Mouse (Mus musculus) monocyte, adult 2 months (primary cell): ENCODE data around the gene Sparcl1.

Experiments used
- DNase-seq, 2 experiments: peaks; one replicate each; pipeline ENCODE4 v3.0.0; 2022; ENCODE audit warnings: low spot score in 2 of 2, low read depth in 1 of 2

The Sparcl1 gene

DNA sequence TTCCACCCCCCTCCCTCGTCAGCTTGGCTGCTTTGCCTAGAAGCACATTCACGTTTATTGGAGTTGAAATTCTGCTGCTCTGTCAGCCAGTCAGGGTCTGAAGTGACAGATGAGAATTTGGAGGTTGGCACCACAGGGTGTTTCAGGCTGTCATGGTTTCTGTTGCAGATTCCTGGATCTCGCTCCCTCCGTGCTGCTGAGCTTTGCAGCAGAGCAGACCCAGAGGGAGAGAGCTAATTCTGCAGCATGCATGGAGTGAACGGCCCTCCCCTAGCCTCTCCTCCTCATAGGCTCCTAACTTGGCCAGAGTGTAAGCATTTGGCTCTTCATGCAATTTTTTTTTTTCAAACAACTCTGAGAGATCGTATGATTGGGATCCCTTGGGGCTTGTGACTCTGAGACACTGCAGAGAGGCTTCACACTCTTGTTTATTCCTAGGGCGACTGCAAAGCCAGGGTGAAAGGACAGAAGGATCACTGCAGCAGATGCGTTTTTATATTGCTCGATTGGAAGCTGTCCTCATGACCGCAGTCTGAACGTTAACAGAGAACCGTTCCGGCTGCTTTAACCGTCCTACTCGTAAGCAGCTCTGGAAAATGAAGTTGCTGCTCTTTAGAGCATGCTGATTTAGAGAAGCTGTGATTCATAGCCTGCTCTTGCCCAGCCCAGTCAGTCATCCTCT, at the start of gene Sparcl1:
Gene Sparcl1 (minus strand): TSS at position 243 of the 682 bp plus-strand sequence.
- DNase-seq, result no peak

DNA sequence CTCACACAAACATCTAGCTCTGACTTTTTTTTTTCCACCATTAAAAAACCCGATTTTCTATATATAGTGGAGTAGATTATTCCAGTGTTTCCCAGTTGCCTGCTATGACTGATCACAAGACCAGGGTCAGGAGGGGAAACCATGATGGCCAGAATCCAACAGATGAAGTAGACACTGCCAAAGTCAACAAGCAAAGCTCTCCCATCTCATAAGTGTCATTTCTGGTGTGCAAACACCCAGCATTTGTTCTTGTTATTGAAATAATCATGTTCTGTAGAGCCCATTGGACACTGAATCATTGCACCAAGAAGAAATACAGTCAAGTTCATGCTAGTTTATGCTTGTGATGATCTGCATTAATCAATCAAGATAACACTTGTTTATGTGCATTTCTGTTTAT, 47.9 kb upstream of the Sparcl1 start:
- DNase-seq, result no peak

DNA sequence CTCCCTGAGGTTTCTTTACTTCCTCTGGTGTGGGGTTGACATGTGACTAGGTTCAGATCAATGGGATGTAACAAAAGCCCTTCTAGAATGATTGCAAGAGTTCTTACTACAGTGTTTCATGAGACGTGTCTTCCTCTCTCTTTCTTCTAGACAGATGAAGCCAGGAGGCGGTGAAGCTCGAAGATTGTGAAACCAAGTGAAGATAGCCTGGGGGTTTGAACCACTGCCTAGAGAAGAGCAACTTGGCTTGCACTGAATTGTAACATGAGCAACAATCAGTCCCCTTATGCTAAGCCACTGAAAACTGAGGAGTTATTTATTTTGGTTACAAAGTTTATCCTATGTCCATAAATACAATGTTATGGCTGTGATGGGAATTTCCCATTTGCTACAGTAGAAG, 47.0 kb upstream of the Sparcl1 start:
- no peak for DNase-seq

DNA sequence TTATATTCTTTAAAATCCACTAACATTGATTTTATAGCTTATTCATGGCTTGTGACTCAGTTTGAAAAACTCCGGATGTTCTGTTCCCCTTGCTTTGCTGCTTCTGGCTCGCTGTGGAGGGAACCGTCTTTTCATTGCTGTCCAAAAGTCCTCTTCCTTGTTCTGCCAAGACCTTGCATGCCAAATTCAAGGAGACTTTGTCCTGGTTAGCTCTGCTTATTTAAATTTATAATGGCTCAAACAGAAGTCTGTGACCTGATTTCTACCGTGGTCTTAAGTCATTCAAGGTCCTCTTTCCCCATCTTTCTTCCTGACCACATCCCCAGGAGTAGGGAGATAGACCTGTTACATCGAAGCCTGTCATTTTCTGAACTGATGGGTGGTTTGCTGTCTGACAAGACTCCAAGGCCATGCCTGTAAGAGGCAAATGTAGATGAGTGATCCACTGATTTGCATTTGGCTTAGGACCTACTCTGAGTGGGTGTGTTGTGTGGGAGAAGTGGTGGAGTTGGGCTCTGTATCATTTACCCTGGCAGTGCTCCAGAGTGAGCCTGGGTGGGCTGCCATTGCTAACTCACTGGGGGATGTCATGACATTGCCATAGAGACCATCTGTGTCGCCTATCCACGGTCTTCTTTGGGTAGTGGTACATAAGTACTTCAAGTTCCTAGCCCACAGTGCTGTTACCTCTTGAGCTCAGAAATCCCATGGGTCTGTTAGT, 45.0 kb upstream of the Sparcl1 start:
- no peak for DNase-seq

DNA sequence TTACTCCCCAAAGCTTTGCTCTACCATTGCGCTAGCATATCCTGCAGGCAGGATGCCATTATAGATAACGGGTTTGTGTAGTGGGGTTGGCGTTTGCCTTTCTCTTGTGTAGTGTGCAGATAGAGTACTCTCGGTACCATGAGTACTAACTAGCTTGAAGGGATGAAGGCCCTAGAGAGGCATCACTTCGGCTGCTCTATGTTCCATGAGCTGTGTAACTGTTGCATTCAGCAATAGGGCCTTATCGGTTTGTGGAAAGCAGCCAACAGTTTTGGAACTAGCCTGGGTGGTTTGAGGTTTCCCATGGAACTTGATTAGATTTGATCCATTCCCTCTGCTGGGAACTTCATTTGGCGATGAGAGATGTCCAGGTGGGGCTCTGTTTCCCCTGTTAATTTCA, 44.2 kb upstream of the Sparcl1 start:
- DNase-seq, result no peak

DNA sequence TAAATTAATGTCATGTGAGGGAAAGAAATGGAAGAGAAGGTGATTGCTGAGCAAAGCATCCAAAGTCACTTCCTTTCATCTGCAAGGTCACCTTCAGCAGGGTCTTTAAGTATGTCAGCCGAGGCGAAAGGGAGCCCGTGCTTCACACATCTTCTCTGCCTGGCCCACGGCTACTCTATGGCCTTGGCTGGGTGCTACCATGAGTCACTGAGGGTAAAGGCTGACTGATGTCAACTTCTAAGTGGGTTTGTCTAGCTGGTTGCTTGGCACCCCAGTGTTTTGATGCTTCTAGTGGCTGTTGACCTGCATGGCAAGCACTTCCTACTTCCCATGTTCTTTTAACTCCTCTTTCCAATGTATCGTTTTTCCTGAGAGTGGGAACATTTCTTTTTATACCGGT, 36.7 kb upstream of the Sparcl1 start:
- no peak for DNase-seq

DNA sequence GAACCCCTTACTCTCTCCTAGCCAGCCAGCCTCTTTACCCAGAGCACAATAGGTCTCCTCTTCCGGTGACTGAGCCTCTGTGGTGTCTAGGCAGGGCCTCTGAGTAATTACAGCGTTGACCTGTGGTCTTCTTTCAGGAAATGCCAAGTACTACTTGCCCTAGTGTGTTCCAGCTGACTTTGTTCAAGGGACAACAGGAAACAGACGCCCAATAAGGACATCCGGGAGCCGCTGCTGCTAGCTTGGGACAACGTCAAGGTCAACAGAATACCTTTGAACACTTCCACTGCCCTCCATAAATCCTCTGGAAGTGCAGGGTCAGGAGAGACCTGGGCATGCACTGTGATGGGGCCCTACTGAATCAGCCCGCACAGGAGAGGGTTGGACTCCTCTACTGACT, 35.8 kb upstream of the Sparcl1 start:
- DNase-seq, result no peak

DNA sequence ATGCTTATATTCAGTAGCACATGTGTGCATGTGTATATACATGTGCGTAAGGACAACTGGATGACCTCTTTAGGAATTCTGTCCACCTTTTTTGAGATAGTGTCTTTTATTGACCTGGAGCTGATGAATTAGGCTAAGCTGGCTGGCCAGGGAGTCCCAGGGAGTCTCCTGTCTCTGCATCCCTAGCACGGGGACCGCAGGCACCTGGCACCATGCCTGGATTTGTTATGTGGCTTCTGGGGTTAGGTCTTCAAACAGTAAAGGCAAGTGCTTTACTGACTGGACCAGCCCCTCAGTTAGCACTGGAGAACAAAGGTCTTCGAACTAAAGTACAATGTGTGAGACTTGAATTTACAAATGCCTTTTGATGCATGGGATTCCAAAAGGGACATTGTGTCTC, 30.5 kb upstream of the Sparcl1 start:
- no peak for DNase-seq

DNA sequence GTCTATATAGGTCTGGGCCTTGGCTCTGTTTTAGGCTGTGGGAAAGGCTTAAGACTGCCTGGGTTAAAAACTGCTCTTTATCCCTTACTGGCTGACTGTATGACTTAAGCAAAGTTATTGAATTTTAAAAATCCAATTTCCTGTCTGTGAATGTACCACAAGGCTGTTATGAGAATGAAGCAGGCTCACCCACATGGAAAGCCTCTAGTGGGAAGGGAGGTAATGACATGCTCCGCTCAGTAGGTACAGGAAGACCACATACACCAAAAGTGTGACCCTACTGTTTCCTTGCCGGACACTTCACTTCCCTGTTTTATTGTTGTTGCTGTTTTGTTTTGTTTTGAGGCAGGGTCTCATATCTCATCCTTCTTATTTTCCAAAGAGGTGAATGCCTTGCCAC, 27.5 kb upstream of the Sparcl1 start:
- no peak for DNase-seq

DNA sequence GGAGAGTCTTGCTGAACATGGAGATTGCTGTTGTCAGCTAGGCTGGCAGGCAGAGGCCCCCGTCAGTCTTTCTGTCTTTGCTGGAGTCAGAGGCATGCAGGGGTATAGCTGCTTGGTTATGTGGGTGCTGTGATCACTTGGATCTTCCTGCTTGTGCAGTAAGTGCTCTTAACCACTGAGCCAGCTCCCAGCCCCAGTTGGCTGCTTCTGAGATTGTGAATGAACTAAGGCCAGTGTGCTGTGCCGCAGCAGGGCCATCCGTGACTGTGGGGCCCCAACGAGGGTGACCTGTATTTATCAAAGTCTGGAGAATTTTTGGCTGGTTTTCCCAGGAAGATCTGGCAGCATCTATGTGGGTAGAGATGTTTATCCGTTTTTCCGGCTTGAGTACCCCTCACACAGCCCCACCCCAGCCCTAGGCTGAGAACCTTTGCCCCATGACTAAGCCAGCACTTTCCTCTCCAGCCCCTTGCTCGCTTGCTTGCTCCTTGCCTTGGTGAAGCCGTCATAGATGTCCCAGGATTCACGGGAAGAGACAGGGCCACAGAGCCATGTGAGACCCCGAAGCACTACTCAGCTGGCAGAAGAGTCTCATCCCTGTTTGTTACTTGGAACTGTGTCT, 24.5 kb upstream of the Sparcl1 start:
- DNase-seq, result no peak

DNA sequence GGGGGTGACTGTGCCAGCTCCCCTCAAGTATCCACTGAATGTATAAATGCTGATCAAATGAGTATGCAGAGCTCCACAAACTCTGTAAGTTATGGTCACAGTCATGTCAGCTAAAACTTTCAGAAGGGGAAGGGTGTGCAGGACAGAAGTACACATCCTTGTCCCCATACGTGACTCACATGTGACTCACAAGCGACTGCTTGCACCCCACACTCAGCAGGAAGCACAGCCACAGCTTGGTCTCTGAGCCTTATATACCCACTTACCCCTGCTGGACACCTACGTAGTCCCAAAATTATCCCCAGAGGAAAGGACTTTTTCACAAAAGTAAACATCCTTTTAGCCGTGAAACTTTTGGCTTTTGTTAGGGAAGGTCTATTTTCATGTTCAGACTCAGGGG, 20.2 kb upstream of the Sparcl1 start:
- DNase-seq, result no peak

DNA sequence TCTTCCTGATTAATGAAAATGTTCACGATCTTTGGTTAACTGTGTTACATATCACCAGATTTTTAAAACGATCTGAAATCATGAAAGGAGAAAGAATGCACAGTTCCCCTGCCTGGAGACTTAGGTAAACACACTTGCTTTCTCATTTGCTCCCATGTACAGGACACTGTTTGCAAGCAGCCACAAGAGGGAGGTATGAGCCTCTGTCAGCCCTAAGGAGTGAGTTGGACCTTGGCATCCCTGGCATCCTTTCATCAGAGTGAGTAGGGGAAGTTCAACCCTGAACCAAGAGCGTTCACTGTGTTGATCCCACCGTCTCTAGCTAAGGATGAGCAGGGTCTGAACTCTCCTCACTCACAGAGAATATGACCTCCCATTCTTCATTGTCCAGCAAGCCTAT, 18.0 kb upstream of the Sparcl1 start:
- DNase-seq, result no peak

DNA sequence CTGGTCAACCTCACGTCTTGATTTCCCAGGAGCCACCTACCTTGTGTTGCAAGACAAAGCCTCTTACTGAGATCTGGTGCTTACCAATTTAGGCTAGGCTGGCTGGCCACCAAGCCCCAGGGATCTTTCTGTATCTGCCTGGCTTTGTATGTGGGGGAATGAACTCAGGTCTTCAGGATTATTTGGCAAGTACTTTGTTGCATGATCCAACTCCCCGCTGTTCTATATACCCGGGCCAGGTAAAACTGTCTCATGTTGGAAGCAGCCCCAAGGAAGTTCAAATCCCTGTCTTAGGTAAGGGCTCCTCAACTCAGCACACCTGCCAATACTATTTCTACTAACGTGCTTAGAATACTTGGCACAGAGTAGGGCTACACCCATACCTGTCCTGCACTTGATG, 17.4 kb upstream of the Sparcl1 start:
- DNase-seq, result no peak

DNA sequence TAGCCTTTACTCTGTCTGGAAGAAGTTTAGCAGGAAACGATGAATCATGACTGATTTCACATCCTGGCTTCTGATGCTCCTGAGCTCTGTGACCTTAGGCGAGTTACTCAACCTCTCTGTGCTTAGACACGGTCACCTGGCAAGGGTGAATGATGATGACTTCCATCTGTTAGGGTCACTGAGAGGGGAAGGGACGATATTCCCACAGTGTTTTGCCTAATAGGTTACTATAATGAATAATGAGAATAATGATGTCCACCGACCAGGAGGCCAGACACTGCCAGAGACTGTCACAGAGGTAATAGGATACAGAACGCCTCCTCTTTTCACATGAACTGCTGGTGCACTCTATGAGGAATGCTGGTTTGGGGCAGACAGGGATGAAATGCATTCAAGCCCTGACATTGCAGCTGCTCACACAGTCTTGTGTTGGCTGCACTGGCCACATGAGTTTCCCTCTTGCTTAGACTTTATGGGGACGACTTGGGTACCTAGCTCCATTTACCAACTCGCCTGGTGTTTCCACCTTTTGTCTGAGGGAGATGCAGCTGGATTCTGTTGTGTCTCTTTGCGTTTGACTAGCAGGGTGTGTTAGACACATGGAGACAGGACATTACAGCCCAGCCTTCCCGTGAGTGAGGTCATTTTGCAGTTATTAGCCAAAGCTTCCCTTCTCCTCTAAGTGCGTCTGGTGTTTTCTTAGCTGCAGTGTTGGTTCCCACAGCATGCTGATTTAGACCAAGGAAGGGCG, 14.9 kb upstream of the Sparcl1 start:
- DNase-seq, result no peak

DNA sequence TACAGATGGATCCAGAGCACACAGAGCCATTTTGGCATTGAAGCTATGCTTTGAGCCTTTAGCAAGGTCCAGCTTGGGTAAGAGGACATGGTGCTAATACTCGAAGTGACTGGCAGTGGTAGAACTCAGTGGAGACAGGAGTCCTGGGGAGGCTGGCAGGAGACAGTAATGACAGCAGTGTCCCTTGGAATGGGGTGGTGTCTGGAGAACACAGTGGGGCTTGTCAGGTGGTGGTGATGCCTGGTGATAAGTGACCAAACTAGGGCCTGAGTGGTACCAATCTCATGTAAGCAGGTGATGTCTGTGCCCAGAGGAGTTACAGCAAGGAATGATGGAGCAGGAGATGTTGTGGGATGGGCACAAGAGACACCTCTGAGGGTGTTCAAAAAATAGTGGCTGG, 13.8 kb upstream of the Sparcl1 start:
- no peak for DNase-seq

DNA sequence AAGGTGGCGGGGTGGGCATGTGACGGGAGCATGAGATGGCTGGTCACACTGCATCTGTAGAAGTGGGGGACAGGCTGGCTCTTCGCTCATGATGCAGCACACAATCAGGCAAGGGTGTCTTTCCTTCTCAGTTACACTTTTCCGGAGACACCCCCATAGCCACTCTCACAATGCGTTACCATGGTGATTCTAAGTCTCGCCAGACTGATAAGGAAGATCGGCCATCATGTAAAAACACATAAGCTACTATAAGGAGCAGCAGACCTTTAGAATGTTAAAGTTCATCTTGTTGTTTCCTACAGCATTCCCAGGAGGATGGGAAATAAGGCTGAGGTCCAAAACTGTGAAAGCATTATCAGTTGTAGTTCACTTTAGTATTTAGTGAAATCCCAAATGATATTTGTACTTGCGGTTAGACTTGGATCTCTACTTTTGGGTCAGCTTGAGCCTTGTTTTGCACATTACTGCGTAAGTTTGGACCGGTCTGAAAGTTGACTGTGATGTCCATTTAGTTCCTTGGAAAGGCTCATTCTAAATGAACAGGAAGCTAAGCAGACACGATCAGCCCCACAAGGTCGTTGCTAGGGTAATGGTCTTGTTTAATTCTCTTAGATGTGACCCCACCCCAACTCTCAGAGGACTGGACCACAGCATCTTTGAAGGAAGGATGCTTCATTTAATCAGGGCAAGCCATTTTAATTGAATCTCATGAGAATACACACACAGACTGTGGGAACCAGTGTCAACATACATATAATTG, 13.2 kb upstream of the Sparcl1 start:
- DNase-seq, result no peak

DNA sequence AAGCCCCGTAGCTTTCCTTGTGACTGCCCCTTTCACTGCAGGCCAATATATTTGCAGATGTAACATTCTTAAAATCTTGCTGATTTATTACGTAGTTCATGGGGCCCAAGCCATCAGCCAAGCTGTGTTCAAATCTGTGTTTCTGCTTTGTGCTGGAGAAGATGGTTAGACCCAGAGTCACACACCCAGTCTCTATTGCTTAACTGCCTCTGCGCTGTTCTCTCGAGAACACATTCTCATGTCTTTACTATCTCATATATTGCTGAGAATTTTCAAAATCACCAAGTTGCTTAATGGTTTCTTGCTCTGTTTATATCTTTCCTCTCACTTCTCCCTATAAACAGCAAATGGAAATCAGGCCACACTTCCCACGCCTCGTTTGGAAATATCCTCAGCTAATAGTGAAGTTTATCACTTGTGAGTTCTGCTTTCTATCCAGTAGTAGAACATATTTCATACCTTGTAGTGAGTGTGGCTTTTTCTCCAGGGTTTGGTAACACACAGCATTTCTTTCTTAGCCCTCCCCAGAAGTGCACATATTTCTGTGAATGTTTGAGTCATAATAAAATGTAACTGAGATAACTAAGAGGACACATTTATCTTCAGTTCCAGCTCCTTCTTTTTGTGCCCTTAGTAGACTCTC, 10.6 kb upstream of the Sparcl1 start:
- no peak for DNase-seq

DNA sequence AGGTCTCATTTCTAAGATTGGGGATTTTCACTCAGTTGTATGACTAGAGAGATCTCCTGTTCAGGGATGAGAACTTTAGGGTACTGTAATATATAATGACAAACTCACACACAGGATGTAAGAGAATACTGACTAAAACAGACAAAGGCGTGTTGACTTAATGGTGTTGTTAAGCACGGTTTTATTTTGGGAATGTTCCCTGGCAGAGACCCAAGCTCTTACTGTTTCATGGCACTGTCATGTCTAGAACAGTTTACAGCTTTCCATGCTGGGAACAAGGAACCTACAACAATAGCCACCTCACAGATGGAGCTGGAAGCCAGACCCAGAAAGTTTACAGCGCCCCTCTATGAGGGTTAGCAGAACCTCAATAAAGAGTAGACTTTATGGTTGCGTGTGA, 2.4 kb upstream of the Sparcl1 start:
- DNase-seq, result no peak

DNA sequence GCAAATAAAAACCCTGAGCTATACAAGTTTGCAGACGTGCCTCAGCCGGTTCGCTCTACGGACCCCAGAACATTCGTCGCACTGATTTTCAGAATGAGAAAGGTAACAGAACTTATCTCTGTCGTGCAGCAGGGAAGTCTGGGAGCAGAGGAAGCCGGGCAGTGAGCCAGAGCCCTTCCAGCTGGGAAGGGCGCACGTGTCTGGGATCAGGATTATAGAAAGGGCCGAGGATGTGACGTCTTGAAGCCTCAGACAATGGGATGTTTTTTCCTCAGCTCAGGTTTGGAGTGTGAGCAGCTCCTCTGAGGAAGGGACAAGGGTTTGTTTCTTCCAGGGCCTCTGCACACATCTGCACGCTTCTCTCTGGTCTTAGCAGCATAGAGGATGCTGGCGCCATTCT, 1.6 kb upstream of the Sparcl1 start:
- DNase-seq, result no peak

DNA sequence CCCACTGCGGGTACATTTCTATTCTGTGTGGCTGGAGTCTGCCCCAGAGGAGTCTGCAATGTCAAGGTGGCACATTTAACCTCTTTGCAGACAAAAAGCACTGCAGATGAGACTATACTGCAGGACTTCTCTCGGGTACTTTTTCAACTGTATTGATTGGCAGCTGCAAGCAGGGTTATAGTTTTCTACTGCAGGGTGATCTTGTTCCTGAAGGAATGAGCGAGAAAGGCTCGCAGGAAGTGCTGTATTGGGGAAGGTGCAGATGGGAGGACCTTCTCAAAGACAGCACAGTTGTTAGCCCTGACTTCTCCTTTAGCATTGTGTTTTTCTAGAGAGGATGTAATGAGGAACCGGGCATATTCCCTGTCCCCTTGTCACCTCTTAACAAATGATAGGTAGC, 1.0 kb downstream of the Sparcl1 start:
- DNase-seq, result no peak

DNA sequence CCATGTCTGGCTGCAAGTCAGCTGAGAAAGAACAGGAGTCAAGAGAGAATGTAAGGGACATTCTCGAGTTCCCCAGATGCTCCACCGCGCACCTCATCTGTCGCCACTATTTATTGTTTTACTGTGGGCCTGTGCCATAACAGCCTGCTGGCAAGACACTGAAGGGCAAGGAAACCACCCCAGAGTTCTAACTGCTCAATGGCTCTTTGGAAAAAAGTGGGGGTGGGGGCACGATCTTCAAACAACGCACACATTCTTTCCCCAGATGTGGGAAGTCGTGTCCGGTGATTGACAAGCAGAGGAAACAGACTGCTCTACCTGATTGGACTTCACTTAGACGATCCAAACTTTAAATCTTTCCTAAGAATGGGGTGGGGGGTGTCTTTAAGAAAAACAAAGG, 1.5 kb downstream of the Sparcl1 start:
- no peak for DNase-seq
